Mouse (Mus musculus) megakaryocyte, embryonic 14.5 days (primary cell): ENCODE measurements around the gene Ube4b.

Experiments
- FLI1 ChIP-seq: IDR thresholded peaks from 2 replicates; pipeline ENCODE4 v1.6.1; 2012; ENCODE audit warnings: low read length, inconsistent platforms, mixed read lengths
- GATA1 ChIP-seq: IDR thresholded peaks from 3 replicates; pipeline ENCODE4 v1.6.1; 2012; ENCODE audit warnings: mixed read lengths, low read length, inconsistent platforms, borderline replicate concordance

GRCm38 (mm10) chr4:149416417-149416816 is 10.1 kb downstream of the Ube4b start:
- TF ChIP-seq GATA1 (no peak), FLI1 (no peak)
